Mouse (Mus musculus) 3T3-L1 (cell line): ENCODE results near the gene Klf9.

ENCODE experiments used
- DNase-seq: peaks from one replicate; pipeline ENCODE4 v3.0.0-alpha.2; 2015; ENCODE audit warnings: low read depth, low spot score

Gene Klf9

DNA sequence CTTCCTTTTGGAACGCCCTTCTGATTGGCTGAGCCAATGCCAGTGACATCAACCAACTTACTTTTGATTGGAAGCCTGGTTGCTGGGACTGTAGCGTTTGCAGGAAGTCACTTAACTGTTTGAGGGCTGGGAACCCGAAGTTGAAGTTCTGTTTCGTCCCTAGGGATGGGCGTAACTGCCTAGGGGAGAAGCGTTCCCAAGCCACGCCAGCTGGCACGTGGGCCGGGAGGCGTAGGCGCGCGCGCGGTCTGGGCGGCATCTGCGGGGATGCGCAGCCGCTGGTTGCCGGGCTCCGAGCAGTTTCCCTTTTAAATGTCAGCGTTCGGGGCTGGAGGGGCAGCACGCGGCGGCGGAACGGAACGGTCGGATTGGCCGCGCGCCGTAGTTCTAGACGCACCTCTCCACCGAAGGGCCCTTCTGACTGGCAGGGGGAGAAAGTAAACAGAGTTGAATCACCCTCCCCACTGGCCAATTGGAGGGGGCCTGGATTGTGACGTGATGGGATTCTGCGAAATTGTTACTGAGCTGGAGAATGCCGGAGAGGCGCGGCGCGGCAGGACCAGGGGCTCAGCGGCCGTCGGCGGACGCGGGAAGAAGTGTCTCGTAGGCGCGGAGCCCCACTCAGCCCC lies at the start of gene Klf9:
TSS of gene Klf9 (plus strand) at position 538 of the 629 bp plus-strand sequence.
- DNase-seq = peak; percentile 99

DNA sequence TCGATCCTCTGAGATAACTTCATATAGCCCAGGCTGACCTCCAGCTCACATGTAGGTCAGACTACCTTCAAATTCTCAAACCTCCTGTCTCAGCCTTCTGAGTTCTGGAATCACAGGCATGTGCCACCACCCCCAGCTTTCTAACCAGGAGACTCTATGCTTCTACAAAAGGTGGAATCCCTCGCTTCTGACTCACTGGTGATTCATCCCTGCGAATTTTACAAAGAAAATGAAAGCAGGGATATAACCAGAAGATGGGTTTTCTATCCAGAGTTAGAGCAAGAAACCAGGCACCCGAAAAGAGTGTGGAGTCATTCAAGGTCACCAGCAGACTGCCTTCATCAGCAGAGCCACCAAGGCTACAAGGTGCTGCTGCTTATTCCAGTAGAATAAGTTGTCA lies 49.4 kb upstream of the Klf9 start:
- DNase-seq = peak; percentile 91

DNA sequence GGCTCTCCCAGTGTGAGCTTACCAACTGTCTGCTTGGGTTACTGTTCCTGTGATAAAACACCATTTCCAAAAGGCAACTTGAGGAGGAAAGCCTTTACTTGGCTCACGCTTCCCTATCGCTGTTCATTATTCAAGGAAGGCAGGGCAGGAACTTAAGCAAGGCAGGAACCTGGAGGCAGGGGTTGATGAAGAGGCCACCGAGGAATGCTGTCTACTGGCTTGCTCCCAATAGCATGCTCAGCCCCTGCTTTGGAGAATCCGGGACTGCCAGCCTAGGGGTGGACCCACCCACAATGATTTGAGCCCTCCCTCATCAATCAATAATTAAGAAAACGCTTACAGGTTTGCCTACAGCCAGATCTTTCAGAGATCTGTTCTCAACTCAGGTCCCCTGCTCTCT lies 47.5 kb upstream of the Klf9 start:
- no peak for DNase-seq

DNA sequence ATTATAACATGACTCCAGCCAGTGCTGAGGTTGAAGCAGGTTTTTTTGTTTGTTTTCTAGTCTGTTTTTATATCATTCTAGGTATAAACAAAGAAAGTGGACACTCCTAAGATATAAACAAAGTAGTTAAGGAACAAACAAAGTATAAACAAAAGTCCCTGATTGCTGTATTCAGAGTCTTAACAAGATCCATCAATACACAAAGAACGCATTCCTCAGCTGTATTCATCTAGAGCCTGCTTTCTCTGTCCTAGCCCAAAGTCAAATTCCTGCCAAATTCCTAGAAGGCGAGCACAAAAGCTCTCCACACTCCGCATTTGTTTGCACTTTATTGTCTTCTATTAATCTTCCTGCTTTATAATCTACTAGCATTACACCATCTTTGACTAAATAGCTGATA lies 46.1 kb upstream of the Klf9 start:
- DNase-seq = peak; percentile 27

DNA sequence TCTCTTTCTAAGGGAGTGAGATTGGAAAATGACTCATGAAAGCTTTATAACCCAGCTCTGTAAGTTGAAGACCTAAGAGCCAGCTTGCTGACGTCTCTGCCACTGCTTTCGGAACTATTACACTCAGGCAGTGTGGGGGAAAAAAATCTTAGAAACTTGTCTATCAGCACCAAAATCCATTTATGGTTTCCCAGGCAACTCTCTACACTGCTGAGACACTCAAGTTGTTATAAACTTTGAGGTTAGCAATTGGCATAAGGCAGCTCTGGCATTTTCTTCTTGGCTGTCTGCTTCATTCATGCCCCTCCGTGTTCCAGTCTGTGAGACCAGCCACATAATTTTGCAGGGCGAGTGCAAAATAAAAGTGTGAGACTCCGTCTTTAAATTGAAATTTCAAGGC lies 34.2 kb upstream of the Klf9 start:
- DNase-seq = no peak

DNA sequence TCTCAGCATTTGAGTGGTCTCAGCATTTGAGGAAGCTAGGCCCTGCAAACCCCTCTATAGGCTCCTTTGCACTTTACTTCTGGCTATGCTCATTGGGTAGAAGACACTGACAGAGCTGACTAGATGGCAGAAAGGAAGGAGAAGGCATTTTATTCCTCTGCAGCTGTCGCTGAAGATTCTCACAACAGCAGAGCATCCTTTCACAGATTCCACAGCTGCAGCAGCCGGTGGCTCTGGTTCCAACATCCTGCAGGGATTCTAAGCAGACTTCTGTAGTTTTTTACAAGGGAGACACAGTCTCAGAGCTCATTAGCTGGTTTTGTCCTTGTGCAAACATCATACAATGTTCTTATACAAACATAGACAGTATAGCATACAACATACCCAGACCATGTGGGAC lies 33.7 kb upstream of the Klf9 start:
- DNase-seq = no peak

DNA sequence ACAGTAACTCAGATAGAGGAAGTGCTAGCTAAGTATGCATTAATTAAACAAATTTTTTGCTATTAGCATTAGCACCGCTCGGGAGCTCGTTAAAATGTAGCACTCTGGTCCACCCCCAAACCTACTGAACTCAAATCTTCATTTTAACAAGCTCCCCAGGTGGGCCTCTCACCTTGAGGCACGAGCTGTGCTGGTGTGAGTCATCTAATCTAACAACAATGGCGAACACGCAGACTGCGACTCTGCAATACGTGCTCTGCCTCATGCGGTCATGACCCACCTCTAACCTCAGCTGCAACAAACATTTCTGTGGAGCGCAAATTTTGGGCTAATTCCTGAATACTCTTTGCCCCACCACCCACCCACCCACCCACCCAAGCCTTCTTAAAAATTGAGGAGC lies 19.2 kb upstream of the Klf9 start:
- no peak for DNase-seq

DNA sequence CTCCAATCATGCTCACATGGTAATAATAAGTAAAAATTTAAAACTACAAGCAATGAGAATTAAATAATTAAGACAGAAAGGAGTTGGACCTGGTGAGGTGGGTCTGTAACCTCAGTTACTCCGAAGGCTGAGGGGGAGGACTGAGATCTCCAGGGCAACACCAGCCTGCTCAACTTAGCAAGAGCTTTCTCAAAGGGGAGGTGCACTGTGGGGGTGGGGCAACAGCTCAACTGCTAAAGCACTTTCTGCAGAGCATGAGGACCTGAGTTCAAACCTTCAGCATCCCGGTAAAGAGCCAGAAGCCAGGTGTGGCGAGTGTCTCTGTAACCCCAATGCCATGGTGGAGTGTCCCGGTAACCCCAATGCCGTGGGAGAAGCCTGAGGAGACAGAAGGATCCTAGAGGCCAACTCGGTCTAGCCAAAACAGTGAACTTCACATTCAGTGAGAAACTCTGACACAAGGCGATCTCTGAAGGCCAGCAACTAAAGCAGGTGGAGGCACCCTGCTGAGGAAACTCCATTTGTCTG lies 16.9 kb upstream of the Klf9 start:
- DNase-seq = no peak

DNA sequence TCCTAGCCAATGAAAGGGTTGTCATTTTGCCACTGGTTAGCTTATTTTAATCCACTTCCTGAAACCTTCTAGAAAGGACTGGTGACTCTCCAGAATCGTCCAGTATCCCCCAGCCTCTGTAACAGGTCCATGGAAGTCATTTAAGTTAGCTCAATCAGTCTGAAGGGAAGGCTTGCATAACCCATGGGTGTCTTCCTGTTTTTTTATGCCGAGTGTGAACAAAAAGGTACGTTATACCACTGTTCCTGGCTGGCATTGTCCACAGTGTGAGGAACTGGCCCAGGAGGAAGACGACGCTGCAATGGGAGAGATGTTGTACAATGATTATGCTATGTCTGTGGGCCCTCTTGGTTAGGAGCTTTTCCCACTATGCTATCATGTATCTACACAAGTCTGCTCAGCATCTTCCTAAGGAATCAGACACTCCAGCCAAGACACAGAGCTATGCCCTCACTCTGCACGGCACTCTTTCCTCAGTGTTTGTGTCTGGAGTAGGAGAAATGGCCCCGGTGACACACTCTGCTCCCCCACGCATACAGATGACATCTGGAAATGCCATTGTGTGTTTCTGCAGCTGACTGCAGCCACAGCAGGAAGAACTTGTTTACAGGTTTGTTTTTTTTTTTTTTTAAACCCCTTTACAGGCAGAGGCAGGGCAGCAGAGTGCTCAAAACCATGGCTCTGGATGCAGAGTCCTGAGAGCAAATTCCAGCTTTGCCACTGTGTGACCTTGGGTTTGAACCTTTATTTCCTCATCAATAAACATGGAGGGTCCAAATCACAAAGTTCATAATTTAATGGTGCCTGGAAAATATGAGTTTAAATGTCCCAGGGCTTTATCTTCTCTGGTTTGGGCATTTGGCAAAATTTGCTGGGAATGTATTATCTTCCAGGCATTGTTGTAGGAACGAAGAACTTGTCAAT lies 15.5 kb upstream of the Klf9 start:
- DNase-seq = no peak

DNA sequence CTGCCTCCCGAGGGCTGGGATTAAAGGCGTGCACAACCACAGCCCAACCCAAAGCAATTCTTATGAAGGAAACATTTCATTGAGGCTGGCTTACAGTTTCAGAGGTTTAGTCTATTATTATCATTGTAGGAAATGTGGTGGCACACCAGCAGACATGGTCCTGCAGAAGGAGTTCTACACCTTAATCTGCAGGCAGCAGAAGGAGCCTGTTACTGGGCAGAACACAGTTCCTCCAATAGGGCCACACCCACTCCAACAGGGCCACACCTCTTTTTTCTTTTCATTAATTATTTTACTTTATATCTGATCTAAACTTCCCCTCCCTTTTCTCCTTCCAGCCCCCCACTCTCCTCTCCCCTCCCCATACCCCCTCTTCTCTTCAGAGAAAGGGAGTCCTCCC lies 11.1 kb upstream of the Klf9 start:
- DNase-seq = no peak

DNA sequence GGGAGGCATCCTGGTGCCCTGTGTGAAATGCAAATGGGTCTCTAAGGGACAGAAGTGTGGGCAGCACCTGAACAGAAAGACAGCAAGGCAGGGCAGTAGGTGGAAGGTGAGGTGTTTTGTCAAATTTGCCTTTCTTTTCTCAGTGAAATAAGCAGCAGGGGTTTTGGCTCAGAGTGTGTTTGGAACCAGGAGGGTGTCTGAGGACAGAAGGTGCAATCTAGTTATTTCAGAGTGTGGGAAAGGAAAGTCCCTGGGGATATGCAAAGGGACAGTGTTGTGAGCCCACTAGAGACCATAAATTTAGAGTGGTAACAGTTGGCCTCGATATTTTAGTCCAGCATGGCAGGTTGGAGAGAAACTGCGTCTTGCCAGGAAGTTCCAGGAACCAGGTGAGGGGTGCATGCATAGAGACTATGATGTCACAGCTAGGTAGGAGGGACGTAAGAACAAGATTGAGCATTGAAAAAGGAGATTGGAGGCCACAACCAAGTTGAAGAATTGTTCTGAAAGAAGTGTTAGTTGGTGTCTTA lies 8.9 kb upstream of the Klf9 start:
- no peak for DNase-seq

DNA sequence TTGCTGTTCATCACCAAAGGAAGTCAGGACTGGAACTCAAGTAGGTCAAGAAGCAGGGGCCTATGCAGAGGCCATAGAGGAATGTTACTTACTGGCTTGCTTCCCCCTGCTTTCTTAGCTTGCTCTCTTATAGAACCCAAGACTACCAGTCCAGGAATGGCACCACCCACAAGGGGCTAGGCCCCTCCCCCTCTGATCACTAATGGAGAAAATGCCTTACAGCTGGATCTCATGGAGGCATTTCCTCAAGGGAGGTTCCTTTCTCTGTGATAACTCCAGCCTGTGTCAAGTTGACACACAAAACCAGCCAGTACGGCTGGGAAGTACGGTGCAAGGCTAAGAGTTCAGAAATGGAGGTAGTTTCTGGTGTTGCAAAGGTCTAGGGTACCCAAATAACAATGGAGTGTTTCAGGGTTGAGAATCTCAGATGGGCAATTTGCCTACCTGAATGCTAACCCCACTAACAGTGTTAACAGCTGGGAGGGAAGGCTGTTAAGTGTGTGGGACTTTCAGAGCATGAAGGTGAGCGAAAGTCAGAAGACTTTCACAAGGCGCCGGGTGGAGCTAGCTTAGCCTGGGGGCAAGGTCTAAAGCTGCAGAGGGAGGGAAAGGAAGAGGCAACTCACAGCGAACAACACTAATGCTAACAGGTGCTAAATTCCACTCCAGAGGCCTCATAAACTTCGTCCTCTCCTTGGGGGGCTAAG lies 8.2 kb upstream of the Klf9 start:
- DNase-seq = no peak

DNA sequence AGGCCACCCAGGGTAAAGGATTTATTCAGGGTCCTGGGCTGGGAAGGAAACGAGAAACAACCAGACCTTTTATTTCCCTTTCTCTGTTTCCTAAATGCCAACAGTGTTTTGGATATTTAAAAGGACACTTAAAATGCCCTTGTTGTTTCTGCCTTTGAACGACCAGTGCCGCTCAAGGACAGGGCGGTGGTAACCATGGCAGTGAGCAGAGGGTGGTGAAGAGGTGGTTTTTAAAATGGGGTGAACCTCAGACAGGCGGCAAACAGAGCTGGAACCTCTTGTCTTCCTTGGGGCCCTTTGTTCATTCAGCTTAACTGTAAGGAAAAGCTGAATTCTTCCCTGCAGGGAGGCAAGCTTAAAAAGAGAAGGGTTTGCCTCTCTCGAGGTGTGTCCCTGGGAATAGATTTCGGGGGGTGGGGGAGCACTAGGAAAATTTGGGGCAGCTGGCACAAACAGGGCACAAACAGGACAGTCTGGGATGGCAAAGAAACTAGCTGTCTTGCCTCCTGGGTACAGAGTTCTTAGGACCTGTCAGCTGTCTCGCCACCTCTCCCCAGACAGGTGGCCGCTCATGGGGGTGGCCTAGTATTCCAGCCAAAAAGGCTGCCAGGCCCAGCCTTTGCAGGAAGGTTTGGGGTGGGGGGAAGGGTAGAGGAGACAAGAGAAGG lies 7.5 kb upstream of the Klf9 start:
- no peak for DNase-seq

DNA sequence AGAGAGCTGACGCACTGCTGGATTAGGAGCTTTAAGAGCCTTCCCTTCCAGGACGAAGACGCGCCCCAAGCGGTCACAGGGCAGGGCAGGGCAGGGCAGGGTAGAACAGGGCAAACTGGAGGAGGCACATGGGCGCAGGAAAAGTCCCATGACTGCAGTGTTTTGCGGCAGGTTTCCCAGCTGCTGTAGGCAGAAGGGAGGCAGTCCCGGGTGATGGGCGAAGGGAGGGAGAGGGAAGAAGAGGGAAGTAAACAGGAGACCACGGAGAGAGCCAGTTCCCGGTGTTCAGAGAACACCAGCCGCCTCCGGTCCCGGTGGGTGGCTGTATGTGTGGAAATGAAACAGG lies 7.0 kb upstream of the Klf9 start:
- DNase-seq = peak; percentile 32

DNA sequence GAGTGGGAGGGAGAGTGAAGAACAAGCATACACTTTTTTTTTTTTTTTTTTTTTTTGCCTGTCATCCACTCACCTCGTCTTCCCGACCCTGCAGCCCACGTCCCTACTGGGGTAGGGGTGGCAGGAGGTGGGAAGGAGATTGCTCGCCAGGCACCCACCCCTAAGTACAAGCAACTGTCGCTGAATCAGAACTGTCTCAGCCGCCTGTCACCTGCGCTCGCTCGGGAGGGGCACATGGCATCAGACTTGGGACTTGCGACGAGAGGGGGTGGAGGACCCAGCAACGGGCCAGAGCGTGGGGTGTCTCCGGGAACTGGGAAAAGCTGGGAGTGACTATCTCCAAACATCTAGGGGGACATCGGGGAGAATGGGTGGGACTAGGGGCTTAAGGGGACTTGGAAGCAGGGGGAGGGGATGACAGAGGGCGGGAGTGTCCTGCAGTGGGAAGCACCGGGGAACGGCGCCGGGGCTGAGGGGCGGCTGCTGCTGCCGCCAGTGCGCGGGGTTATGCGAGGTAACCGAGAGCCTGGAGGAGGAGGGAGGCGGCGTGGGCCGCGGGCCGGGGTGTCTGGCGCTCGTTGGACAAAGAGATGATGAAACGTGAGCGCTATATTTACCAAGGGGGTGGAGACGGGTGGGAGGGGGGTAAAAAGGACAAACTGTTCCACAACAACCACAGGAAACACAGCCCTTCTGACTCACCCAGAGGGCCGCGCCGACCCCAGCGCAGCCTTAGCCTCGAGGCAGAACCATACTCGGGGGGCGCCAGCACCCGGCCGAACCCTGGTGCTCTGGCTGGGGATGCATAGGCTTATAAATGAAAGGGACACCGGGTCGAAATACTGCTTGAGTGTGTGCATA lies 6.4 kb upstream of the Klf9 start:
- DNase-seq = peak; percentile 91

DNA sequence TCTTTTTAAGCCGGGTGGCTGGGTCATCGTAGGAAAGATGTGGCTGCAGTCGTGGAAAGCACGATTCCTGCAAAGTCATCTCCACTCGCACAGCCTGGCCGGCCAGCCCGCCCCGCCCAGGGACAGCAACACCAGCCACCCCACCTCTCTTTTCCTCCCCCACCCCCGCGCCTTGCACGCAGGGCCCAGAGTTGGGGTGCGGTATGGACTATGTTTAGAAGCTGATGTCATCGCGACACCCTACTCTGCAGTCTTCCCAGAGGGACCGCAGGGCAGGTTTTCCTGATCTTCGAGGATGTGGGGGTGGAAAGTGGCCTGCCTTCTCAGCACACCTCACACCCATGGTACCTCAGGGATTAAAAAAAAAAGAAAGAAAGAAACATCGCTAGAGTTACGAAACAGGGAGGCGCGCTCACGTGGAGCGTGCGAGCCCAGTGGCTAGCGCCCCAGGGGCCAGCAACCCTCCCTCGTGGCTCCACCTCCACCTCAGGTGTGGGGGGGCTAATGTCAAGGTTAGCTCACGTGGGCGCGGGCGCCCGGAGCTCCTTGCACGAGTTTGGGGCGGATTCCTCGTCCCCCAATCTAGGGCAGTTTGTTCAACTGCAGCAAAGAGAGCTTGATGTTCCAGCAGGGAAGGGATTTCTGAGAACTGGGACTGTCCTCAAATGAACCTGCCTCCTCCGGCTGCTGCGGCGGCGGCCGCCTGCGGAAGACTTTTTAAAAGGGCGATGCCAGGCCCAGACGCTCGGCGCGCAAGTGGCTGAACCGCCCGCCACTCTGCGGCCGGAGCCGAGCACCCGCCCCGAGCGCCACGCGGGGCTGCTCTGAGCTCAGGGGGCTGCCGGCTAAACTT lies 5.5 kb upstream of the Klf9 start:
- DNase-seq = peak; percentile 85

DNA sequence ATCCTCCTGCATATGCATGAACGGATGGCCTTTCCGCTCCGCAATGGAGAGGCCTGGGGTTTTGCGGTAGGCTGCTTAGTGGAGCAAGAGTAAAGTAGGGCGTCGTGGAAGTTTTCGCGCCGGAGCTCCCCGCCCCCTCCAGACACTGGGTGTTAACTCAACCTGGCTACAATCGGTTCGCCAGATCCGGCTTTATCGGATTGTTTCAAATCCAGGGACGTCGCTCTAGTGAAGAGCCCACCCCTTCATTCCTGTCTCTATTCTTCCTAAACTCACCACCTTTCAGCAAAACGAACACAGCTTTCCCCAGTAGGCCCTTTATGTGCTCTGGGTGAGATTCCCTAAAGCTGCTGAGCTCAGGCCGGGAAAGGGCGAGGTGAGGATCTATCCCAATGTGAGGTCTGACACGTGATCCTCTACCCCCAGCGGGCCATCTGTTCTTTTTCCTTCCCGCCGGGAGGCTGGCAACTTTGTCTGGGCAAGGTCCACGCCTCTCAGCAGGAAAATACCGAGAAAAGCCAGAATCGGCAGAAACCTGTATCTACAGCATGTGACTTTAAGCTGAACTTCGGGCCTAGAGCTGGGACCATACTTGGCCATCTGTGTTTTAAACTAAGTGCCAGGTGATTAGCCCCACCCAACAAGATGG lies 4.7 kb upstream of the Klf9 start:
- DNase-seq = peak; percentile 35

DNA sequence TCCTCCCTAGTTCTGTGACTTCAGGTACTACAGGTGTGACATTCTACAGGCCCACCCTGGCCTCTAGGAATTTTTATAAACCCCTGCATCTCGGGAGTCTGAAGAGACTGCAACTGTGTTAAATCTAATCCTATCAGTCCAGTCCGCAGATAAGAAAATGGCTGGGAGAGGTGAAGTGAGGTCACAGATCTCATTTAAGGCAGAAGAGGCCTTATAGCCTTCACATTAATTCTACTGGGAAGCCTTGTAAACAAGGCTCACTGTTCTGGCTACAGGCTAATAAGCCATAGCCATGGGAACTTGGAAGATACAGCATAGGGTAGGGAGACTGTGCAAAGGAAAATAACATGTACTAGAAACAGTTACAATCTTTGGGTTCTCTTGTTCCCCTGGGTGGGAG lies 3.7 kb upstream of the Klf9 start:
- DNase-seq = no peak
